Mouse (Mus musculus): ENCODE data around the gene Rin1.

Rin1 gene

GRCm38 (mm10) chr19:5041588-5041987 lies 8.7 kb upstream of the Rin1 start:
- no peak for DNase-seq (ENCODE audit: low spot score in 2 of 2)

DNA sequence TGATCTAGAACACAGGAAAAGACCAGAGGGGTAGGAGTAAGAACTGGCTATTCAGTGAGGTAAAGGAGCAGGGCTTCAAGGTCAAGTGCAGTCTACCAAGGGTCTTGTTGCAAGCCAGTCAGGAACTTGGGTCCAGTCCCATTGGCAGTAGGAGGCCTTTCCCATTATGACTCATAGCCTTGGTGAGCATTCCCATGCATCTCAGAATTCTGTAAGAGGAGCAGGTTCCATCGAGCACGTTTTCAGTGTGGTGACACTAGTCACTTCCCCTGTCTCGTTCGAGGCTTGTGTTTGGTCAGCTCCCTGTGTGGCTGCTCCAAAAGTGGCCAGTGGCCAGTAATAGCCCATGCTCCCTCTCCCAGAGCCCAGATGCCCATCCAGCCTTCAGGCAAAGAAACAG lies 4.8 kb upstream of the Rin1 start:
- DNase-seq (ENCODE audit: low spot score in 2 of 2): no peak

DNA sequence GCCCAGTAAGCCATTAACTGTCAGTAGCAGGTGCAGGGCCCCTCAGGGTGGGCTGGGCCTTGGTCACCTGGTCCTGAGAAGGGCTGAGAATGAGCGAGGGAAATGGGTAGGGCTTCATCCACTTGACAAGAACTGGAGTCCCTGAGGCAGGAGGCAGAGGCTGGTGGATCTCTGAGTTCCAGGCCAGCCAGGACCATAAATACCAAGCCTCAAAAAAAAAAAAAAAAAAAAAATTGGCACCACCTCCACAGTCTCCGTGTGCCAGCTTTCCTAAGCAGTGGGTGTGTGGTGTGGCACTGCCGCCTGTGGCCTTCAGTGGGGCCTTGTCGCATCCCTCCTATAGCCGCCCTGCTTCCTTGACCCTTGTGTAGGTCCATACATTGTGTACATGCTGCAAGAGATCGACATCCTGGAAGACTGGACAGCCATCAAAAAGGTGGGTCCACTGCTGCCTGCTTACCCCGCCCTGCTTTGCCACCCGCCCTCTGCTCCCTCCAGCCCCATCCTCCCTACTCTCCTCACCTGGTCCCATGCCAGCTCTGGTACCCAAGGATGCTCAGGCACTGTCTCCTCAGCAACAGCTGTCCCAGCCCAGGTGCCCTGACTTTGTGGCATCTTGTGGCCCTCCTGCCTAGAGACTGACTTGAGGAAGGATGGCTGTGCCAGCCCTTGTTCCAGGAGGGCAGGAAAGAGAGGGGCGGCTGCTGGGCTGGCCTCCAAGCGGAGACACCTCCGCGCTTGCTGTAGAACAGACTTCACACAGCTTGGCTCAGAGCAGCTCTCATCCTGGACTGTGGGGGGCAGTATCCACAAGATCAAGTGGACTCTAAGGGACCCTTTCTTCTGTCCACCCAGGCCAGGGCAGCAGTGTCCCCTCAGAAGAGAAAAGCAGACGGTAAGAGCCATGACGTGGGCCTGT lies 1.9 kb upstream of the Rin1 start:
- DNase-seq (ENCODE audit: low spot score in 2 of 2): no peak

DNA sequence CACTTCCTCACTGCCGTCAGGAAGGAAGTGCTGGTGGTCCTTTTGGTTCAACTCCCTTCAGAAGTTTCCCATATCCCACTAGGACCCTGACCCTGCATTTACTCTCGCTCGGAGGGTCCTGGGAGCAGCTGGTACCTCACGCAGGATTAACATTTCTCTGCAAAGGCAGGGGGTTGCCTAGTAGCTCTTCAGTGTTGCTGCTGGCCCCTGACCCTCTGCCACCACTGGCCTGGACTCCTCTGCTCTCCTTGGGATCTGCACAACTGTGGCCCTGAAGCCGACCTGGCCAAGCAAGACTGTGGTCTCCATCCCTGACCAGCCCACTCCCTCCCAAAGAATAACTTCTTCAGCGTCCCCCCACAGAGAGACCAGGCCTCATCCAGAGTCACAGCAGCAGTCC lies 956 bp upstream of the Rin1 start:
- no peak for DNase-seq (ENCODE audit: low spot score in 2 of 2)

DNA sequence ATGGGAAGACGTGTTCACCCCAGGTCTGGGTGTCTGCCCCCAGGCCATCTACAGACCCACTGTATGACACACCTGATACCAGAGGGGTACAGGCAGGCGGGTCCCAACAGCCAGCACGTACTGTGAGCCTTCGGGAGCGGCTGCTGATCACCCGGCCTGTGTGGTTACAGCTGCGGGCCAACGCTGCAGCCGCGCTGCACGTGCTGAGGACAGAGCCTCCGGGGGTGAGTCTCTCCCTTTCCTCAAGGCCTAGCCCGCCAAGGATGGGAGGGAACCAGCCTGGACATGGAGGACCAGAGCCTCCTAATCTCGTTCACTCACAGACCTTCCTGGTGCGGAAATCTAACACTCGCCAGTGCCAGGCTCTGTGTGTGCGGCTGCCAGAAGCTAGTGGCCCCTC lies 750 bp downstream of the Rin1 start:
- no peak for DNase-seq (ENCODE audit: low spot score in 2 of 2)

DNA sequence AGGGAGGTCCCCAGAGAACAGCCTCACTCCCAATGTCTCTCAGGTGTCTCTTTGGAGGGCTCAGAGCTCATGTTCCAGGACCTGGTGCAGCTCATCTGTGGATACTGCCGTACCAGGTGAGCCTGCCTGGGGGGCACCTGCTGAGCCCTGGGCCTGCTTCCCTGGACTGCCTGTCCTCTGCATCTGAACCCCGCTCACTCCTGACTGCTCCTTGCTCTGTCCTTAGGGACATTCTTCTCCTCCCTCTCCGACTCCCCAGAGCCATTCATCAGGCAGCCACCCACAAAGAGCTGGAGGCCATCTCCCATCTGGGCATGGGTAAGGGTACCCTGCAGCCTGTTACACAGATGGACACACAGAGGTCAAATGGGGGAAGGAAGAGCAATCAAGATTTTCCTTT lies 1.2 kb downstream of the Rin1 start:
- DNase-seq (ENCODE audit: low spot score in 2 of 2): no peak

- no peak for DNase-seq (ENCODE audit: low spot score in 2 of 2)
Measured at GRCm38 (mm10) chr19:5052166-5052822, 2.0 kb downstream of the Rin1 start.

GRCm38 (mm10) chr19:5052853-5053252 lies 2.6 kb downstream of the Rin1 start:
- no peak for DNase-seq (ENCODE audit: low spot score in 2 of 2)

- peak in 1 of 2 experiments; percentile 56 for DNase-seq (ENCODE audit: low spot score in 2 of 2)
Measured at GRCm38 (mm10) chr19:5053909-5054308, 3.6 kb downstream of the Rin1 start.

DNA sequence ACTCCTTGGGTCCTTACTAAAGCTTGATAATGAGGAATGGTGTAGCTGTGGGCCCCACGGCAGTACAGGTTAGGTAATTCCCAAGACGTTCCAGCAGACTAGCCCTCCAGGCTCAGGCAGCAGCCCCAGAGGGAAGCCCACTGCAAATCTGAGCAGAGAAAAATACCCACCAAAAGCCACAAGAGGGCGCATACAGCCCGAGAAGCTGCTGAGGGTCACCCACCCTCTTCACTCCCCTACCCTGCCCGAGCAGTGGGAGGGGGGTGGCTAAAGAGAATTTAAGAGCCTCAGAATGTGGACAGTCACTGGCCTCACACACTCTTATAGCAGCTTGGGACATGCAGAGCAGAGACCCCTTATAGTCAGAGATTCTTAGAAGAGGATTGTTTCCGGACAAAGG lies 6.0 kb downstream of the Rin1 start:
- DNase-seq (ENCODE audit: low spot score in 2 of 2): no peak

DNA sequence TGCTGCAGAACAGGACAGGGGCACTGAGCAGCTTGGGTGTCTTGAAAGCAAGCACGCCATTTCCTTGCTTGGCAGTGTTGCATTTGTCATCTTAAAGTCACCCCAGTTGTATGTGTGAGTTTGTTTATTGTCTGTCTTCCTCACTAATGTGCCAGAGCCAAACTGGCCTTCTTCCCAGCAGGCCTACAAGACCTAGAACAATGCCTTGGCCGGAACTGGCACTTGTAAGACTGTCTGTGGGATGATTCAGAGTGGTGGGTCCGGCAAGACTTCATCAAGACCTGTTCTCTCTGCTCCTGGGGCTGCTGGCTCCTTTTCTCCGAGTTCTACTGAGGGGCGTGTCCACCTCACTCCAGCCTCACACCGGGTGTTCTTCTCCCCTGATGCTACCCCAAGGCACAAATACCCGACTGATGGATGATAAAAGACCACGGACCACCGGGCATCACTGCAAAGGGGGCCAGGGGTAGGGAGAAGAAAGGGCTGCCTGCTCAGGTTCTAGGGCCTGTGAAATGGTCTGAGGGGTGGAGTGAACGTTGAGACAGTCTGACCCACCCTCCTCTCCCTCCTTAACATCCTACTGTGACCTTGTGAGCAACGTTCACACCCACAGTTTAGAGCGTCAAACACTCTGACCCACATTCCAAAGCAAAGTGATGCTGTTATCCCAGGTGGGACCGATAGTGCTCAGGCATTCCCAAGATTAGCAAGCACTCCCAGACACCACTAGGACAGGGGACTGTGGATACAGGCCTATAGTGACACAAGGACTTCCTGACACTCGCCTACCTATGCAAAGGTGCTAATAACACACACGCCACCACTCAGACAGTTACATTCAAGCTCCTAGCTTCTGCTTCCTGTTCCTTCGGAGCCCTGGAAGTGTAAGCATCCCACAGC lies 7.8 kb downstream of the Rin1 start:
- DNase-seq (ENCODE audit: low spot score in 2 of 2): no peak

GRCm38 (mm10) chr19:5058801-5059771 lies 8.8 kb downstream of the Rin1 start:
- no peak for DNase-seq (ENCODE audit: low spot score in 2 of 2)

GRCm38 (mm10) chr19:5060365-5061330 lies 10.4 kb downstream of the Rin1 start:
- DNase-seq (ENCODE audit: low spot score in 2 of 2): no peak

GRCm38 (mm10) chr19:5062041-5062440 lies 11.8 kb downstream of the Rin1 start:
- DNase-seq (ENCODE audit: low spot score in 2 of 2): no peak

DNA sequence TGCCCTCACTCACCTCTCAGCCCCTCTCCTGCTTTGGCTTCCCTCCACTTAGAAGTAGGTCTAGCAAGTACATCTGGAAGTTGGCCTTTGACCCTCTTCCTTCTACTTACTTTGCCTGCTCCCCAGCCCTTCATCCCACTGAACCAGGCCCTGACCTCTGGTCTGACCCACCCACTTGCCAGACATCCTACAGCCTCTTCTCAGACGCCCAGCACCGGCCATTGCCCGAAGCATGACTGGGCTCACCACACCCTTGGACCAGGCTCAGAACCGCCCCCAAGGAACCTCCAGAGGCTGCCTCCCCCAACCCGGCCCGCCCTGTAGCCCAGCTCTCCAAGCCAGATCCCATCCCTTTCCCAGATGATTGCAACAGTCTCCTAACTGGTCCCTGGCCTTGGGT lies 12.2 kb downstream of the Rin1 start:
- no peak for DNase-seq (ENCODE audit: low spot score in 2 of 2)

GRCm38 (mm10) chr19:5065104-5065503 lies 14.8 kb downstream of the Rin1 start:
- no peak for DNase-seq (ENCODE audit: low spot score in 2 of 2)

DNA sequence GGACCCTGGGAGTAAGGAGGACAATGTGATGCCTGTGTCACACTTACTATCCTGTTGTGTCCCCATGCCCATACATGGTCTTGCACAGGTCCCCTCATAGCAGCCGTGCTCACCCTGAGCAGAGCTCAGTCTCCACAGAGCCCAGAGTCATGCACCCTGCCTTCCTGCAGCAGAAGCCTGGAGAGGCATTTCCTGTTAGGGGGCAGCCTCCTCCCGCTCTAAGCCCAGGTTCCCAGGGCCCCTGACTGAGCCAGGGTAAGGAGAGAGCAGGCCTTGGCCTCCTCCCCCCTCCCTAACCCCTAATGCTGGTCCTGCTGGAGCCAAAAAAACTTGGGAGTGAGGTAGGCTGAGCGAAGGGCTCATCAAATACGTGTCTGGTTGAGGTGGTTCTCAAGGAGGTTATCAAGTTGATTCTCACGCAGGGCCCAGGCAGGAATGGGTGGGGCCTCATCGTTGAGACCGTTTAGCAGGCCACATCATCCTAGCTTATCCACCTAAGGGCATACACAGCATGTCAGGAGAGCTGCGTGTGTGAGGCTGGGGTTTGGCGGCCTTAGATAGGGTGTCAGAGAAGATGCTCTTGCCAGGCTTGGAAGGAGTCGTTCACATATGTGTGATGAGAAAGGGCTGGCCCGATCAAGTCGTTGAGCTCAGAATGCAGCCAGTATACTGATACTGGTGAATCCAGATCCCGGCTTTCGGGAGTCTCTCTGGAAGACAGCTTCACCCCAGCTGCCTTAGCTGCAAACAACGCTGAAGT lies 16.9 kb downstream of the Rin1 start:
- no peak for DNase-seq (ENCODE audit: low spot score in 2 of 2)

GRCm38 (mm10) chr19:5067867-5068569 lies 17.7 kb downstream of the Rin1 start, which contains the start of gene Cd248:
Gene Cd248, plus strand, starts transcription at chr19:5068078.
- DNase-seq (ENCODE audit: low spot score in 2 of 2): no peak
